Mouse (Mus musculus): ENCODE measurements around the gene Angptl3.

DNA sequence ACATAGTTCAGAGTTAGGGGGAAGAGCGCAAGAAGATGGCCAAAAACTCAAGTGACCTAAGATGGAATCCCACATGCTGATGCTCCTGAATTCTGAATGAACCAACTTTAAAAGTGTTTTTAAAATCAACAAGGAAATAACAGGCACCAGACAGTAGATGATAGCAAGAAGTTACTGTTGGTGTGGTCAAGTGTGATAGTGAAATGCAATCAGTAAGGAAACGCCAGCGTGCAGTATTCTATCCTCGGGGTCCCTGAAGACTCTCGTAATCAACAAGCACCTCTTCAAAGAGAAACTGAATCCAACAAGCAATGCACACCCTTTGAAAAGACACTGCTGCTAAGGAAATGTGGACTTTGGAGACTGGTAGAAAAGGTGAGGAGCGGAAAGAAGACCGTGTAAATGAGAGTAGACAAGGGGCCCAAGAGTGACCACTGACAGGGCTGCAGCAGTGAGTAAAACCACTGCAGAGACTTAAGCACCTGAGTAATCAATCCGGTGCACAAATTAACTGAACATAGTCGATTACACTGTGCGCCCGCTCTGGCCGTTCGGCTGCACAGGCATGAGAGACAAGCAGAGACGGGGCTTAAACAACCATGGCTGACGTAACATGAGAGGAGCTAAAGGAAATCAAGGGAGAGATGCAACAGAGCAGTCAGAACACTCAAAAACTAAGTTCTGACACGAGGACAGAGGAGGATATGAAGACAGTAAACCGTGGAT is 57.2 kb downstream of the Angptl3 start:
- no peak for TF ChIP-seq EP300 (IDR thresholded peaks at IDR 0.05; ENCODE audit: low read length)
- no peak for TF ChIP-seq CTCF (conservative IDR thresholded peaks at IDR 0.05 in 1 of 2, IDR thresholded peaks at IDR 0.05 in 1 of 2; ENCODE audit: low read depth in 2 of 2, low read length in 2 of 2)
- TF ChIP-seq UBTF (IDR thresholded peaks at IDR 0.05; ENCODE audit: low read depth, low read length) = no peak
- TF ChIP-seq MXI1 (IDR thresholded peaks at IDR 0.05; ENCODE audit: low read depth, low read length) = no peak
- no peak for TF ChIP-seq SIN3A (IDR thresholded peaks at IDR 0.05; ENCODE audit: low read length)
- TF ChIP-seq E2F4 (IDR thresholded peaks at IDR 0.05; ENCODE audit: insufficient replicate concordance, low read depth, low read length) = no peak
- no peak for TF ChIP-seq POLR2A (IDR thresholded peaks at IDR 0.05; ENCODE audit: low read depth, low read length)
- no peak for TF ChIP-seq ZC3H11A (IDR thresholded peaks at IDR 0.05; ENCODE audit: low read depth, low read length)
- TF ChIP-seq KAT2A (IDR thresholded peaks at IDR 0.05; ENCODE audit: insufficient replicate concordance, low read length) = no peak
- TF ChIP-seq ZNF384 (IDR thresholded peaks at IDR 0.05; ENCODE audit: low read depth, low read length) = no peak

Data from CH12.LX (cell line).